Mouse (Mus musculus) cerebellum, adult 9-10 months (tissue): ENCODE data around the gene Gtpbp3.

ENCODE experiments used
- DNase-seq: peaks from one replicate; pipeline ENCODE4 v3.0.0; 2022

Gene Gtpbp3

GRCm38 (mm10) chr8:71537028-71537867 lies 49.3 kb downstream of the Gtpbp3 start, which contains the start of gene Bst2:
Gene Bst2, minus strand, starts transcription at chr8:71537456.
- DNase-seq, result no peak

- DNase-seq, result peak; percentile 99
These were observed 54.9 kb downstream of the Gtpbp3 start, which contains the start of gene Mvb12a for GRCm38 (mm10) chr8:71542632-71543343. Gene Mvb12a, plus strand, starts transcription at chr8:71542922.

GRCm38 (mm10) chr8:71543755-71544154 lies 55.9 kb downstream of the Gtpbp3 start:
- DNase-seq, result peak; percentile 51

- DNase-seq, result no peak
These were observed 57.1 kb downstream of the Gtpbp3 start for GRCm38 (mm10) chr8:71545053-71545452.

- no peak for DNase-seq
These were observed 59.7 kb downstream of the Gtpbp3 start for GRCm38 (mm10) chr8:71547590-71547989.
